Mouse (Mus musculus) common myeloid progenitor, adult 5-6 weeks (primary cell): ENCODE measurements around the gene Ccdc57. TPM values are rescaled to one million over a fixed set of nuclear protein-coding genes. Genes with fewer than 3 reads are reported as not detected.
"Not testable (repeated sequence)": the region's sequence is repeated elsewhere in the genome, so short reads cannot be mapped to it uniquely, and the experiment has no call there.

Source experiments
- ATAC-seq: replicated peaks from 2 replicates; pipeline ENCODE4 v1.8.0; 2016; ENCODE audit warnings: low read depth, mild to moderate bottlenecking, moderate TSS enrichment, inconsistent platforms; ENCODE audit not compliant: poor library complexity, severe bottlenecking
- total RNA-seq: library from RNA; stranded (forward); fragments of 200-1000, 187-1606 nt; gene quantifications from 2 replicates; pipeline ENCODE4 v1.2.3, GENCODE M21; 2017

Gene Ccdc57
- total RNA-seq, 1 experiment from 2014 or later: 9.7 TPM

GRCm38 (mm10) chr11:120905430-120905873 lies 27.2 kb downstream of the Ccdc57 start:
- ATAC-seq: peak; percentile 92

DNA sequence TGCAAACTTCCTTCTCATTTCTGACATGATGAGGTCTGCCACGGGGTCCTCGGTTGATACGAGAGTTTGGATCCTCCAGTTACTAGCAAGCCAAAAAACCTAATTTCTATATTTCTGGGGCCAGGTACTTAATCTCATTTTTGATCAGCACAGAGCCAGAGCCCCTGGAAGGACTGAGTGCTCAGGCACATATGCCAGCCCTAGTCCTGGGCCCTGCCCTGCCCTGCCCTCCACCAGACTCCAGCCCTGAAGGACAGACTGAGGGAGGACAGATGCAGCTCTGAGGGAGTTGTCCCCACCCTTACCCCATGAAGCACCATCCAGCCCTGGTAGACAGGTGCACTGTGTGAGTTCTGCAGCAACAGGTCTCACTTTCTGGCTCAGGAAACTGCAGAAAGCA lies 28.1 kb downstream of the Ccdc57 start:
- no peak for ATAC-seq

GRCm38 (mm10) chr11:120903159-120903850 lies 29.4 kb downstream of the Ccdc57 start:
- ATAC-seq: no peak

DNA sequence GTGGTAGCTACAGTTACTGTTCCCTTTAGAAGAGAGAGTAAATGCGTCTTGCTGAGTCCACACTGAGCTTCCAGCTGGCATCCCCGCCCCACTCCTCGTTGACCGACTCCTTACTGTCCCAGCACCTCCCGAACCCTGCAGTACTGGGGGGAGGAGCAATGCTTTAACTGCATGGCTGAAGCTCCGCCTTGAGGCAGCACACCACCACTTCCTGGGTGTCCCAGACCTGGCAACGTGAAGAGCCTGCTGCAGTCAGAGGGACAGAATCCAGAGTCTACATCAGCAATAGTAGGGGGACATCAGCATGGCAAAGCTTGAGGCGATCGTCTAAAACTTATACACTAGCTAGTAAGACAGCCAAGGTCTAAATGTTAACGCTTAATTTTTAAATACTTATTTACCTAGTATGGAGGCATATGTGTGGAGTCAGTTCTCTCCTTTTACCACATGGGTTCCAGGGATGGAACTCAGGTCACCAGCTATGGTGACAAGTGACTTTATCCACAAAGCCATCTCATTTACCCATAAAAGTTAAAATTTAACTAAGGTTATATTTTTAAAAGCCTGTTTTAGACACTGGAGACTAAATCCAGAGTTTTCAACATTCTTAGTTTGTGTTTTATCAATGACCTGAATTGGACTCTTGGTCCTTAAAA lies 30.1 kb downstream of the Ccdc57 start:
- no peak for ATAC-seq

DNA sequence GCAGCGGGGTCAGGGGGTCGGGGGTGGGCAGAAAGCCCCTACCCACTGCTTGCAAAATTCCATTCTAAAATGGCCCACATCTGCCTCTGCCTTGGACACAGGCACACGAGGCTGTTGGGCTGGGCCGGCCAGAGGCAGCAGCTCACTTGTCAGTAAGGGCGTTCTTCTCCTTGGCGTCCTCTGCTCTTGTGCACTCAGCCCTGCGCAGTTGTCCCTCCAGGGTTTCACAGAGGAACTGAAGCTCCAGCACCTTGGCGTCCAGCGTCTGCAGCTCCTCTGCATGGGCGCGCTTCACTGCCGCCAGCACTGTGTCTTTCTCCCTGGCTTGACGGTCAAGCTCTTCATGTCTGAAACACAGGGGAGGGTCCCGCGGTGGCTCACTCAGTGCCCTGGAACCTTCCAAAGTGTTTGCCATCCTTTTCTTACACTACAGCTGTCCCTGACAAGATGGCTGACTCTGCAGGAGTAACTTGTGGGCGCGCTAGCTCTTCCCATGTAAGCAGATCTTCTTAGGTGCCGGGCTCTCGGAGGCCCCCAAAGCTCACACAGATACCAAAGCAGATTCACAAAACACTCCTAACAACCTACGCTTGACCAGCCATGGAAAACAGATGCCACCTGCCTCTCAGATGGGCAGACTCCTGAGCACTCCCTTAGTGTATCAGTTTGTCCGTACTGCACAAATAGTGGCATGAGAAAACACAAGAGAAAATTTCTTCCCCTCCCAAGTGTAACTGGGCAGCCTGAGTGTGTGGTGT lies 30.8 kb downstream of the Ccdc57 start:
- no peak for ATAC-seq

DNA sequence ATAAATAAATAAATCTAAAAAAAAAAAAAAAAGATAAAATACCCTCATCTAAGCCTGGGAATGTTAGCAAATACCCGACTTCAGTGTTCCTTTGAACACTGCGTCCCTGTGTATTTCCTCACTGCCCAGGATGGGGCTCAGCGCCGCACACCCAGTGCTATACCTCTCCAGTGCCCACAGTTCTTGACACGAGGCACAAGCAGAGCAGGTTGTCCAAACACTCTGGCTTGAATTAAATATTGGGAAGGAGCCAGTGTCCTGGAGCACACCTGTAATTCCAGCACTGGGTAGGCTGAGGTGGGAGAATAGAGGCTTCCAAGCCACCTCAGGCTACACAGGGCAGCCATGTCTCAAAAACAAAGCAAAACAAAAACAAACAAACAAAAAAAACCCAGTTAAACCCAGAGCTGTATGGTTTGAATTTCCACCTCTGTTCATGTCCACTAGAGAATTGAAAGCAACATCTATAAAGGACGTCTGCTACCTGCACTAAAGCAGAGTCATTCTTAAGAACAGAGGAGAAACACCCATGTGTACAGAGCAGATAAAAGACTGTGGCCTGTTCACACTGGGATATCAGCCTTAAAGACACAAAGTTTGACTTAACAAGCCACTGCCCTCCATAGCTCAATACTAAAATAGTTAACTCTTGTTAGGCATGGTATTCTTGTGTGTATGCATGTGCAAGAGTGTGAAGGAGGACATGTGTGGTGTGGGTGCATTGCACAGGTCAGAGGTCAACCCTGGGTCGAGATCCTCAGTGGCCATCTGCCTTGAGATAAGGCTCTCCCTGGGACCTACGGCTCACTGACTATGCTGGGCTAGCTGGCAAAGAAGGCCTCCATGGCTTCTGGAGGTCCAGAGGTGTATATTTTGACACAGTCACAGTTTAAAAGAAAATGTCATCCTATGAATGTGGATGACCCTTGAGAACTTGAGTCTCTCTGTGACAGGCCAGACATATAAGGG lies 32.1 kb downstream of the Ccdc57 start:
- peak; percentile 52 for ATAC-seq

GRCm38 (mm10) chr11:120898114-120898548 lies 34.5 kb downstream of the Ccdc57 start:
- no peak for ATAC-seq

DNA sequence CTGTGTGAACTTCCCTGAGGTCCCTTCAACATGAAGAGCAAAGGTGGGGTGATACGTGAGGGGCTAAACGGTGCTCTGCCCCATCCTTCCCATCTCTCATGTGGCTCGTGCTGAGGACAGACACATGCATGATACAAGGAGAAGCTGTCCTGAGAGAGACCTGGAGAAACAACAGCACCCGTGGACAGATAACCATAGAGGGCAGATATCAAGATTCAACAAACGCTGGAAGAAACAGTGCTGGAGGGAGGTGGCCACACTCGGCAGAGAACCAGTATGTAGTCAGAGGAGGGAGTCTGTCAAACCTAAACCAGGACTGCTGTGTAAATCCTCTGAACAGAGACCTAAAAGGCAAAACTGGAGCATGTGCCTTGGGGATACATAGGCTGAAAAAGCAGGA lies 37.2 kb downstream of the Ccdc57 start:
- no peak for ATAC-seq

DNA sequence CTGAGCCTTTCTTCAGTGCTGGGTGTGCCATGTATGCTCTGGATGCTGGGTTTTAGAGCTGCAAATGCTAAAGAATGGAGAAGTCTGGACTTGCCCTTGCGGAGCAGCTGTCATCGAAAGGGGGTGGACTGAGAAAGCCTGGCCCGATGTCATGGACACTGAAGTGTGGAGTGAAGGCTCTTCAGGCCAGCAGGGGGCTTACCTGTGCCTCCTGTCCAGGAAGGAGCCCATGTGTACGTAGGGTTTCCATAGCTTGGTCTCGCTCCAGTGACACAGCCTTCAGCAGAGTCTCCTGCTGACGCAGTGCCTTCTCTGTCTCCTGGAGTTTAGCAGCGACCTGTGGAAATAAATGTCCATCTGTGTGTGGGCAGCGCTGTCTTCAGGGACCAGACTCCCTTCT lies 38.3 kb downstream of the Ccdc57 start:
- ATAC-seq: no peak

DNA sequence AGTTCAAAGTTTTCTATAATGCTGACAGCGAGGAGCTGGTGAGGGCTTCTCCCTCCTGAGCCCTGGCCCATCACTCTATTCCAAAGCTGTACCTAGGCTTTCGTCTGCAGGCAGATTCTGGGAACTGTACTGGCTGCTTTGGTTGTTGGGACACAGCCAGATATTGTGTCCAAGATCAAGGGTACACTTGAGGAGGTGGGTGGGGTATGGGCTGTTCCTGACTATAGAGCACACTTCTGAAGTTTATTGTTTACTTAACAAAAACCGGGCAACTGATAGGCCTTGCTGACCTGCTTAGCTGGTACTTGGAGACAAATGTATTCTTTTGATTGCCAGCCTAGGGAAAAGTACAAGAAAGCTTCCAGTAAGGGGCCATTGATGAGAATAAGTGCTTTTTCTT lies 43.5 kb downstream of the Ccdc57 start:
- no peak for ATAC-seq

GRCm38 (mm10) chr11:120888718-120889117 lies 44.0 kb downstream of the Ccdc57 start:
- ATAC-seq: 0 out of 2 replicates have a peak, but pooled peaks have one; percentile 32

- no peak for ATAC-seq
Observed at GRCm38 (mm10) chr11:120887502-120887901, 45.2 kb downstream of the Ccdc57 start.

- ATAC-seq: no peak
Observed at GRCm38 (mm10) chr11:120886462-120886861, 46.2 kb downstream of the Ccdc57 start.

DNA sequence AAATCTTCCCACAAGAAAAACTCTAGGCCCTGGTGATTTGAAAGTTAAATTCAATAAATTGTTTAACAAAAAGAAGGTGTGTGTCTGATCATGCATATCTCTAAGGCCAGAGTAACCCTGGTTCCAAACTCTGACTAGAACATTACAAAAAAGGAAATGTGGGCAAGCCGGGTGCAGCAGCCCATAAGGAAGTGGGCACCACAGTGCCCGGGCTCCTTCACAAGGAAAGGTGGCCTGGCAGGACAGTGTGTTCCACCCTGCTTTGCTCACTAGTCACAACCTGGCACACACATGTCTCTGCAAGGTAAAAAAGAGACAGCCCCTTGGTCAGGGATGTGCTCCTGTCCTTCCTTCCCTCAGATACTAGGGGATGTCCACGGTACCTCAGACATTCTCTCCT lies 49.1 kb downstream of the Ccdc57 start:
- peak; percentile 52; the same call in 1 of the 2 replicates for ATAC-seq

DNA sequence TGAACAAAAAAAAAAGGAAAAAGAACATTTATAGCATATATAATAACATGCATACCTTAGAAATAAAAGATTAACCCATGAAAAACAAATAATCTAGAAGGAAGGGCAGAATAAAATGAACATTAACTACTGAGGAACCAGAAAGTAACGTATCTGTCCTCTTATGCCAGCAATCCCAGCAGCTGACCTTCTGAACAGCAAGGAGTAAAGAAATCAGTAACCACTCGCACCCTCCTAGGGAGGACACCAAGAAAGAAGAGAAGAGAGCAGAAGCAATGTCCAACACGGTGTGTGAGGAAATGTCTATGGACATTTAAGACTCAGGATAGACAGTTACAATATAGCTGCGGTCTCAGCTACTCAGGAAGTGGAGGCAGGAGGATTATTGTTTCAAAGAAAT lies 49.7 kb downstream of the Ccdc57 start:
- no peak for ATAC-seq

DNA sequence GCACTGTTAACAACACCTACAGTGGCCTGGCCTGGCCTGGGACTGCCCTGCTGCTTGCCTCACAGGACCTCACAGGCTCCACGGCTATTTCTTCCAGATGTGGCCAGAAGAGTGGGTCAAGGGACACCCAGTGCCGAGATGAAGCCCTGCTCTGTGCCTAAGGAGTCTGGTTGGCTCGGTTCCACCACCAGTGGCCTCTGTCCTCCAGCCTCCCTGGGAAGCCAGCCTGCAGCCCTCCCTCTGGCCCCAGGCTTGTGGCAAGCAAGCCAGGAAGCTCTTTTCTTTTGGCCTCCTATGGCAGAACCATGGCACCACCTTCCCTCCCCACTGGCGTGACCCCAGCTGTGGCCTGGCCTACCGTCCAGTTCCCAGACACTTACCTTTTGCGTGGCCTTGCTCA lies 59.5 kb downstream of the Ccdc57 start:
- no peak for ATAC-seq

DNA sequence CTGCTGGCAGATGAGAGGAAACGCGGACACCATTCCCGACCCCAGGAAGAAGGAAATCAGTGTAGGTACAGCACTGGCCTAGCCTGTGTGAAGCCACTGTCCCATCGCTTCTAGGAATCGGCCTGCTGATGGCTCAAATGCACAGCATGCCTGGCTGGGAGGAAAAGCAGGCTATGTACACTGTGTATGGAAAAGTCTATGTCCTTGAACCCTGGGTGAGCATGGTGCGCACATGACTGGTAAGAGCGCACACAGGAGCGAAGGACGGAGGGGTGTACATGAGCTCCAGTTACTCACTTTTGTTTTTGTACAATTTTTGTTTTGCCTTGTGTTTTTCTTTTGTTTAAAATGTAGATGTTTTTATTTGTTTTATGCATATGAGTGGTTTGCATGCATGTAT lies 61.2 kb downstream of the Ccdc57 start:
- no peak for ATAC-seq

DNA sequence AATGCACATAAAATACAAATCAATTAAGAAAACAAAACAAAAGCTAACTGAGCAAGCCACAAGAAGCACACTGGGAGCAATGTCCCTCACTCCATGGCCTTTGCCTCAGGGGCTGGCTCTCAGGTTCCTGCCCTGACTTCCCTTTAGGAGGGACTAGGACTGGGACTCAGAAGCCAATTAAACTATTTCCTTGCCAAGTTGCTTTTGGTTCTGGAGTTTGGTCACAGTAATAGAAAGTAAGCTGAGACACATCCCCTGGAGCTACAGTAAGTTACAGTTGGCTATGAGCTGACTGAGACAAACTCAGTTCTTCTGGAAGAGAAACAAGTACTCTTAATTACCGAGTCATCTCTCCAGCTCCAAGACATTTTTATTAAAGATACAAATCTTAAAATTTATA lies 66.9 kb downstream of the Ccdc57 start:
- ATAC-seq: no peak

DNA sequence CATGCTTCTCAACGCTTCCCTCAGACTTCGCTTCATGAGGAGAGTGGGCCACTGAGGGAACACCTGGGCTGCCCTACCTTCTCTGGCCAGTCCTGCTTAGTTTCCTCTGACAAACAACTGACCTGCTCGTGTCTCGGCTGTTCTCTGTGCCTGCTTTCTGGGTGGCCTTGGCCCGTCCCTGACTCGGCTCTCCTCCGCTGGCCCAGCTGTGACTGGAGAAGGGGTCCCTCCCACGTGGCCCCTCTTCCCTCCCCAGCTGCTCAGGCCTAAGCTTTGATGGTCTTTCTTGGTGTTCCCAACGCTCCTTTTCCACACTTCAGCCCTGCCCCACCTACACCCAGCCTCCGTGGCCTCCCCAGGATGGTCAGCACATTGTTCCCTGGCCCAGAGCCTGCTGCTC lies 69.9 kb downstream of the Ccdc57 start:
- no peak for ATAC-seq

DNA sequence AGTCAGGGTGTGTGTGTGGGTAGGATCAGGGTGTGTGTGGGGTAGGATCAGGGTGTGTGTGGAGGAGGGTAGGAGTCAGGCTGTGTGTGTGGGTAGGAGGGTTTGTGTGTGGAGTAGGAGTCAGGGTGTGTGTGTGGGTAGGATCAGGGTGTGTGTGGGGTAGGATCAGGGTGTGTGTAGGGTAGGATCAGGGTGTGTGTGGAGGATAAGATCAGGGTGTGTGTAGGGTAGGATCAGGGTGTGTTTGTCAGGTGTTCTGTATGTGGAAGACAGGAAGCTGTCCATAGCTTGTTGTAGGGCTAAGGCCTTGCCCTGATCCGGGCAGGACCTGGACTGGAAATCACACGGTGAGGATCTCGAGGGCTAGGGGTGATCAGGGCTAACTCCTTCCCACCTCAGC lies 76.7 kb downstream of the Ccdc57 start:
- not testable (repeated sequence) for ATAC-seq
